Mouse (Mus musculus) stomach, postnatal 0 days (tissue): ENCODE results near the gene Tet3. TPM values are rescaled to one million over a fixed set of nuclear protein-coding genes. Genes with fewer than 3 reads are reported as not detected.

Source experiments
- ATAC-seq: fragments of 200-750 bp; cut with Nextera tagmentation; 2 replicates; pipeline ENCODE4 v1.8.0; 2017; ENCODE audit not compliant: low FRiP score, low TSS enrichment
- DNase-seq: peaks from one replicate; pipeline ENCODE4 v3.0.0-alpha.2; 2016; ENCODE audit warnings: low spot score
- H3K27ac ChIP-seq: fragments of 300-500 bp; sonication (generic); replicated peaks from 2 replicates; pipeline ENCODE4 v1.5.1; 2014; ENCODE audit warnings: mild to moderate bottlenecking, control low read depth
- H3K27me3 ChIP-seq: fragments of 300-500 bp; sonication (generic); 2 replicates; pipeline ENCODE4 v1.6.1; 2014; ENCODE audit warnings: low read length; ENCODE audit not compliant: control insufficient read depth, insufficient read depth
- H3K36me3 ChIP-seq: fragments of 300-500 bp; sonication (generic); 2 replicates; pipeline ENCODE4 v1.6.1; 2014; ENCODE audit warnings: low read length, mixed read lengths; ENCODE audit not compliant: control insufficient read depth, insufficient read depth
- H3K4me1 ChIP-seq: fragments of 300-500 bp; sonication (generic); replicated peaks from 2 replicates; pipeline ENCODE4 v1.6.1; 2014; ENCODE audit warnings: antibody characterized with exemption; ENCODE audit not compliant: control insufficient read depth, insufficient read depth
- H3K4me2 ChIP-seq: fragments of 300-500 bp; sonication (generic); replicated peaks from 2 replicates; pipeline ENCODE4 v1.6.1; 2014; ENCODE audit warnings: low read depth, mild to moderate bottlenecking, control low read depth, moderate library complexity
- H3K4me3 ChIP-seq: fragments of 300-500 bp; sonication (generic); 2 replicates; pipeline ENCODE4 v1.5.1; 2014; ENCODE audit warnings: low read depth, low read length, control low read depth
- H3K9ac ChIP-seq: fragments of 300-500 bp; sonication (generic); 2 replicates; pipeline ENCODE4 v1.6.1; 2014; ENCODE audit warnings: mild to moderate bottlenecking, low read length, control low read depth, mixed read lengths
- H3K9me3 ChIP-seq: fragments of 300-500 bp; sonication (generic); 2 replicates; pipeline ENCODE4 v1.6.1; 2016; ENCODE audit warnings: low read length; ENCODE audit not compliant: control insufficient read depth
- CTCF ChIP-seq: IDR thresholded peaks from 2 replicates; pipeline ENCODE4 v1.5.1; 2016; ENCODE audit warnings: antibody characterized with exemption, low read depth, mild to moderate bottlenecking, moderate library complexity
- EP300 ChIP-seq: optimal IDR thresholded peaks from 2 replicates; pipeline ENCODE3; 2016; ENCODE audit warnings: antibody characterized with exemption
- WGBS: fragments of 180-500 bp; shearing (Covaris S2); extraction: QIAGEN DNeasy Blood & Tissue Kit; methylation state at CpG from one replicate; pipeline ENCODE4 v1.1.7; 2014; 5-methylcytosine and 5-hydroxymethylcytosine counted together
- polyA plus RNA-seq: library from polyadenylated mRNA; unstranded; fragments of >200 nt; fragmentation: Nextera tagmentation; extraction: Ambion mirVana; gene quantifications from 2 replicates; pipeline ENCODE4 v1.2.1, GENCODE M21; 2015

Gene Tet3
- polyA plus RNA-seq, 1 experiment from 2014 or later, result 22.7 TPM

DNA sequence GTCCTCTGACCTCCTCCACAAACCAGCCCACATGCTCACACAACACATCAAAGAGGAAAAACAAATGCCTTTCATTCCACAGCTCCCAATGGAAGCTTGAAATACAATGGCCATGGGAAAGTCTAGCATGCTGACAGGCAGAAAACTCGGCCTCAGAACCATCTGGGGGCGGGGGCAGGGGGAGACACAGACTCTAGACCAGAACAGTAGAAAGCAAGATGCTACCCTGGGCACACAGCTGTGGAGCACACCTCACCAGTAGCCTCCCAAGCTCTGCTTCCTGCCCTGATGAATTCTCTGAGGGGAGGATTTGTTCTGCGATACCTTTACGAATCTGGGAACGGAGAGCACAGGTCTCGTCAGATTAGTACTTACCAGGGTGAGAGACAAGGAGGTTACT lies 31.4 kb downstream of the Tet3 start:
- Histone ChIP-seq H3K4me1 (peaks cover 14% of the 10 kb centered on the region), H3K36me3 (no peaks in the 10 kb centered on the region), H3K27ac (peak overlapping the region; percentile 82), H3K9ac (no peak overlapping the region), H3K4me2 (no peak overlapping the region), H3K4me3 (no peak overlapping the region), H3K27me3 (no peaks in the 10 kb centered on the region), H3K9me3 (no peaks in the 10 kb centered on the region)
- no peak for DNase-seq
- 58% methylated on average over 6 of the region's 6 CpGs for WGBS
- ATAC-seq, result no peak; the same call in 1 of the 2 replicates
- no peak for TF ChIP-seq CTCF
- TF ChIP-seq EP300, result no peak

DNA sequence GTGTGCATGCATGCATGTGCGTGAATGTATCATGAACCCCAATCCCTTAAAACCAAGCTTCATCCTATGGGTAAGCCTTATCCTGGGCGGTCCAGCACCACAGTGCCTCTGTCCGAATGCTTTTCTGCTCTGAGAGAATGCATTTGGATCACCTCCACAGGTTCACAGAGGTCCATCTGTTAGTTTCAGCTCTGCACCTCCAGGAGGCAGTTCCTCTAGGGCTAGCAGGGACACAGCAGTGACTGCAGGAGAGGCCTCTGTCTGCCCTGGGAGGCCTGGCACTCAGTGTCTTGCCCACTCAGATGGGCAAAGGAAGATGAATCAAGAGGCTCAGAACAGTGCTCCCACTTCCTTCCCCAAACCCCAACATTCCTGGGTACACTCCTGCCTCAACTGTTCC lies 32.3 kb downstream of the Tet3 start:
- Histone ChIP-seq H3K4me1 (peaks cover 10% of the 10 kb centered on the region), H3K9me3 (no peaks in the 10 kb centered on the region), H3K9ac (no peak overlapping the region), H3K36me3 (no peaks in the 10 kb centered on the region), H3K4me3 (no peak overlapping the region), H3K27ac (0 out of 2 replicates have a peak overlapping the region, but pooled peaks have one; percentile 82), H3K4me2 (no peak overlapping the region), H3K27me3 (no peaks in the 10 kb centered on the region)
- TF ChIP-seq EP300, result no peak
- ATAC-seq (no peak), DNase-seq (no peak)
- 91% methylated on average over 3 of the region's 3 CpGs for WGBS

DNA sequence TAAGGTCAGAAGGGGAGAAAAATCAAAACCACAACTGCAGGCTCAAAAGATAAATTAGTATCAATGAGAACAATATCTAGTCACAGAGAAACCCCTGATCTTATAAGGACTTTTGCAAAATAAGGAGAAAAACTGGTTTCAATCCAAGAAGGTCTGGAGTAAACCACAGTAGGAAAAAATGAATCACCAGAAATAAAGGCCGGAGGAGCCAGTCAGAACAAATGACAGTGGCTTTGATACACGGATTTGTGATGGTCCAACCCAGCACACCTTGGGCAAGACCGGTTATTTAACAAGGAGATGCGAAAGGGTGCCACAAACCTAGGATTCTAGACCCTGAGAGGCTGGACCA lies 34.9 kb downstream of the Tet3 start:
- whole genome bisulfite sequencing, result 54% methylated on average over 4 of the region's 4 CpGs
- no peak overlapping the region for H3K4me3 ChIP-seq
- no peaks in the 10 kb centered on the region for H3K36me3 ChIP-seq
- no peaks in the 10 kb centered on the region for H3K9me3 ChIP-seq
- H3K27ac ChIP-seq, result peak overlapping the region; percentile 83
- no peak for ATAC-seq
- H3K9ac ChIP-seq, result no peak overlapping the region
- no peak overlapping the region for H3K4me2 ChIP-seq
- DNase-seq, result no peak
- H3K4me1 ChIP-seq, result peaks cover 8% of the 10 kb centered on the region
- no peaks in the 10 kb centered on the region for H3K27me3 ChIP-seq
- TF ChIP-seq CTCF (no peak), EP300 (no peak)

DNA sequence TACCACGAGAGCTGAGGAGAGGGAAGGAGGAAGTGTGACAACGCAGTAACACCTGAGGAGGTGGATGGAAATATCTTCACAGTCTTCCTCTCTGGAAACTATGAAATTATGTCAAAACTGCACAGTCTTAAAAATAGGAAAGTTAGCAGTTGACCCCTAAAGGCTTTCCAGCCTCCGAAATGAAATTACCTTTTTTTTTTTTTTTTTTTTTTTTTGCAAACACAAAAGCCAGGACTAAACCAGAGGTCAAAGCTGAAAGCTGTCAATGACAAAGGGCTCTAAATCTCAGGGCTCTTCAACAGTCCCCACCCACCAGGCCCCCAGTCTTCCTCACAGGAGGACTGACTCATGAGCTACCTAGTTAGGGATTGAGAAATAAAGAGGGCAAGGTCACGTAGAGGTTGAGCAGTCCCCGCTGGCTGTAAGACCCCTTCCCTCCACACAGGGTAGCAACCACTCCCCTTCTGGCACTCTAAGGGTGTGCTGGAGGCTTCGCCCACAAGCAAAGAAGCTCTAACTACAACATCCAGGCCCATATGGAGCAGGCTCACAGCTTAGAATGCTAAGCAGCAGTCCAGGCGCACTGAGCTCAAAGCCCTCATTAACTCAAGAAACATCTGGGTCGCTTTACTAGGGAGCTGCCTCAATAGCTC lies 35.4 kb downstream of the Tet3 start:
- no peak for TF ChIP-seq CTCF
- no peak for TF ChIP-seq EP300

GRCm38 (mm10) chr6:83421866-83422649 lies 36.8 kb downstream of the Tet3 start:
- Histone ChIP-seq H3K9me3 (no peaks in the 10 kb centered on the region), H3K36me3 (no peaks in the 10 kb centered on the region), H3K27ac (peak overlapping the region; percentile 83), H3K9ac (peak overlapping the region; percentile 23; the same call in 1 of the 2 replicates), H3K27me3 (no peaks in the 10 kb centered on the region), H3K4me3 (no peak overlapping the region), H3K4me2 (0 out of 2 replicates have a peak overlapping the region, but pooled peaks have one; percentile 23), H3K4me1 (peaks cover 2% of the 10 kb centered on the region)
- peak; percentile 96 for ATAC-seq
- WGBS, result 22% methylated on average over 11 of the region's 11 CpGs
- peak; percentile 92 for DNase-seq
- no peak for TF ChIP-seq CTCF
- TF ChIP-seq EP300, result no peak

More for the DNA sequence above, 35.4 kb downstream of the Tet3 start:
- DNase-seq, result no peak
- Histone ChIP-seq H3K9ac (no peak overlapping the region), H3K36me3 (no peaks in the 10 kb centered on the region), H3K9me3 (no peaks in the 10 kb centered on the region), H3K27me3 (no peaks in the 10 kb centered on the region), H3K27ac (peak overlapping the region; percentile 83), H3K4me3 (no peak overlapping the region), H3K4me1 (peaks cover 8% of the 10 kb centered on the region), H3K4me2 (no peak overlapping the region)
- 40% methylated on average over 8 of the region's 8 CpGs for WGBS
- no peak for ATAC-seq

DNA sequence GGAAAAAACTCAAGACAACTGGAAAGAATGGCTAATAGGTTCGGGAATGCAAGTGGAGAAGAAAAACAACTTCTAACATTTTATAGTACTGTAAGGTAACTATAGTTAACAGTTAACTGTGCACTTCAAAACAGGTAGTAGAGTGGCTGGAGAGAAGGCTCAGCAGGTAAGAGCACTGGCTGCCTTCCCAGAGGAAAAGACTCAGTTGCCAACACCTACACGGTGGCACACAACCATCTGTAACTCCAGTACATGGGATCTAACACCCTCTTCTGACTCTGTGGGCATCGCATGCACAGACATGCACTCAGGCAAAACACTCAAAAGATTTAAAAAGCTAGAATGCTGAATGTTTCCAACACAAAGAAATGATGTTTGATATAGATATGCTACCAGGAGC lies 39.4 kb downstream of the Tet3 start:
- WGBS, result 77% methylated on average over 3 of the region's 3 CpGs
- H3K4me3 ChIP-seq, result no peak overlapping the region
- H3K9ac ChIP-seq, result no peak overlapping the region
- H3K4me2 ChIP-seq, result no peak overlapping the region
- H3K9me3 ChIP-seq, result no peaks in the 10 kb centered on the region
- H3K4me1 ChIP-seq, result peaks cover 6% of the 10 kb centered on the region
- no peak overlapping the region for H3K27ac ChIP-seq
- H3K27me3 ChIP-seq, result no peaks in the 10 kb centered on the region
- H3K36me3 ChIP-seq, result no peaks in the 10 kb centered on the region
- TF ChIP-seq EP300 (no peak), CTCF (no peak)
- no peak for DNase-seq
- no peak for ATAC-seq
